Mouse (Mus musculus) thymus, adult 2 months (tissue): ENCODE measurements around the gene Pola1. TPM values are rescaled to one million over a fixed set of nuclear protein-coding genes. Genes with fewer than 3 reads are reported as not detected.

Source experiments
- DNase-seq: peaks from one replicate; pipeline ENCODE4 v3.0.0; 2021
- H3K27ac ChIP-seq: fragments of 200-500 bp; 2 replicates; pipeline ENCODE4 v1.5.1; 2012; ENCODE audit warnings: low read length, control low read depth; ENCODE audit not compliant: control insufficient read depth, insufficient read depth
- H3K27me3 ChIP-seq: fragments of 200-500 bp; 2 replicates; pipeline ENCODE4 v1.6.1; 2012; ENCODE audit warnings: mild to moderate bottlenecking, low read length, moderate library complexity, mixed read lengths; ENCODE audit not compliant: control insufficient read depth, insufficient read depth
- H3K36me3 ChIP-seq: fragments of 200-500 bp; 2 replicates; pipeline ENCODE4 v1.6.1; 2012; ENCODE audit warnings: mild to moderate bottlenecking, low read length, moderate library complexity; ENCODE audit not compliant: control insufficient read depth, insufficient read depth
- H3K4me1 ChIP-seq: fragments of 200-500 bp; replicated peaks from 2 replicates; pipeline ENCODE4 v1.6.1; 2012; ENCODE audit warnings: low read length; ENCODE audit not compliant: control insufficient read depth, insufficient read depth
- H3K4me3 ChIP-seq: fragments of 200-500 bp; 2 replicates; pipeline ENCODE4 v1.5.1; 2012; ENCODE audit warnings: mild to moderate bottlenecking, low read length, control low read depth, moderate library complexity; ENCODE audit not compliant: control insufficient read depth, insufficient read depth
- CTCF ChIP-seq: fragments of 200-500 bp; IDR thresholded peaks from 2 replicates; pipeline ENCODE4 v1.5.1; 2012; ENCODE audit warnings: mild to moderate bottlenecking, control low read depth, low read length, moderate library complexity, borderline replicate concordance; ENCODE audit not compliant: control insufficient read depth, poor library complexity, insufficient read depth; ENCODE audit errors: extremely low read depth
- POLR2A ChIP-seq: fragments of 200-500 bp; IDR thresholded peaks from 2 replicates; pipeline ENCODE4 v1.6.1; 2012; ENCODE audit warnings: mild to moderate bottlenecking, low read length, control low read depth, moderate library complexity; ENCODE audit not compliant: control insufficient read depth, poor library complexity, insufficient read depth; ENCODE audit errors: extremely low read depth
- WGBS: fragments of 180-500 bp; shearing (Covaris S2); methylation state at CpG from one replicate; pipeline ENCODE4 v1.1.7; 2018; 5-methylcytosine and 5-hydroxymethylcytosine counted together
- polyA plus RNA-seq: library from polyadenylated mRNA; depleted of rRNA; stranded (reverse); fragments of >200 nt; gene quantifications from 2 replicates; pipeline ENCODE4 v1.2.3, GENCODE M21; 2012

The Pola1 gene
- polyA plus RNA-seq, 1 experiment, result 2.2 TPM

DNA sequence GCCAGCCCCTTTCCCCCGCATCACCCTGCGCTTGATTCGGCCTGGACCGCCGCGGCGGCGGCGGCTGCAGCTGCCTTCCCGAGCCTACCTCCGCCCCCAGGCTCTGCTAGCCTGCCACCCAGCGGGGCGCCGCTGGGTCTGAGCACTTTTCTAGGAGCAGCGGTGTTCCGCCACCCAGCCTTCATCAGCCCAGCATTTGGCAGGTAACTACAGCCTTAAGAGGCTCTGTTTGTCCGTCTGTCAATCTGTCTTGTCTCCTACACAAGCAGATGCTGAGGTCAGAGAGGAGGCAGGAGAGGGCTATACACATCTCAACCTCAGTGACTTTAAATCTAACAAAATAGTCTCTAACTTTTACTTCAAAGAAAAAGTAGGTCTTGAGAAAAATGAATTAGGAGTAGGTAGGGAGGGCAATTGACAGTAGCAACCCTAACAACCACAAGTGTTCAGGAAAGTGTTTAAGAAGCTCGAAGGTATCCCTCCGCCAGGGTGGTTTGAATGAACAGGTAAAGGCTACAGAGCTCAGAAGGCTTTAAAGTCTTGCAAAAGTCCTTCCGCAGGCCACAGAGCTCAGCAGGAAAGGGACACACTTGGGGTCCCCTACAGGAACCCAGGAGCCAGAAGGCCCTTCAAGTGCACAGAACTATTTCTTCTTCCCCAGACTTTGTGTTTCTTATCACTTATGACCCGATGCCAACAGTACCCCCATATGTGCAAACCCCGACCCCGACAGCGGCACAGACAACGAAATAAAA lies 337.0 kb downstream of the Pola1 start:
- TF ChIP-seq POLR2A, result no peak
- no peak for TF ChIP-seq CTCF
- DNase-seq, result no peak
- Histone ChIP-seq H3K4me1 (peaks cover 3% of the 10 kb centered on the region; the same call in 1 of the 2 replicates), H3K4me3 (no peak overlapping the region), H3K27ac (no peak overlapping the region), H3K27me3 (peaks cover 14% of the 10 kb centered on the region), H3K36me3 (no peaks in the 10 kb centered on the region)
- 8% methylated on average over 12 of the region's 25 CpGs for WGBS

DNA sequence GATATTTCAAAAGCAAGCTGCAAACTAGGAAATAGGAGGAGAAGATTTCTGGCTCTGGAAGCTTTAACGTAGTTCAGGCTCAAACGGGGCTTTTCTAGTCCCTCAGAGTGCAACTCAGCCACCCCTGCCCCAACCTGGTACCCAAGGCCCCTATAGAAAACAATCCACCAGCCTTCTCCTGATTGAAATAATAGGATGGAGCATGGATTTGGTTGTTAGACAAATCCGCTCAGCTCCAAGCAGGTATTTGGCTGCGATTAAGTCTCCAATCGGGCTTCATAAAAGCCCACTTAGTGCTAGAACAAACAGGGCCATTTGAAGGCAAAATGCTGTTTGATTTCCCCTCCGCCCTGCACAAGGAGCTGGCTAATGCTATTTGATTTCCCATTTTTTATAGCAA lies 339.9 kb downstream of the Pola1 start:
- no peak for DNase-seq

DNA sequence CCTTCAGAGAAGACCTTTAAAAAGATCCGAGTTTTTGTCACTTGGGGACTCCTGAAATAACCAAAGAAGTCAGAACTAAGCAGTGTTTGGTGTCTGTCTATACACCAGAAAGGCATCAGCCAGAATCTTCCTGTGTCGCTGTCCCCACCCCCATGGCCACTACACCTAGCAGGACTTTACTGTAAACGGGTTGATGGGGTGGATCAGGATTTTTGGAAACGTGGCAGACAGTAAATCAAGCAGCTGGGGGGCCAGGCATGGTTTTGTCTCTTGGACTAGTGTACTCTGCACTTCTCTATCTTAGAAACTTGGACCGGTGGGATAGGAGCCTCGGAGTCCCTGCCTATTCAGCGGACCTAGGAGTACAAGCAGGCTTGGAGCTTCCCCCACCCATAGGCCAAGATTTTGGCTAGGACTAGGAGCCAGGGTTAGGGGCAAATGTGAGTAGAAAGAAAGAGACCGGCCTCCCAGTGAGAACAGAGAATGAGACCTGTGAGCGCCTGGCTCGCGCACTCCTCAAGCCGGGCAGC lies 342.0 kb downstream of the Pola1 start:
- Histone ChIP-seq H3K27me3 (peaks cover 18% of the 10 kb centered on the region), H3K4me1 (peaks cover 4% of the 10 kb centered on the region; the same call in 1 of the 2 replicates), H3K27ac (no peak overlapping the region), H3K4me3 (no peak overlapping the region), H3K36me3 (no peaks in the 10 kb centered on the region)
- 8% methylated on average over 12 of the region's 12 CpGs for WGBS
- TF ChIP-seq POLR2A (no peak), CTCF (no peak)
- no peak for DNase-seq

More for the DNA sequence above, 339.9 kb downstream of the Pola1 start:
- Histone ChIP-seq H3K36me3 (no peaks in the 10 kb centered on the region), H3K27ac (no peak overlapping the region), H3K4me3 (no peak overlapping the region), H3K27me3 (peaks cover 15% of the 10 kb centered on the region), H3K4me1 (no peaks in the 10 kb centered on the region)
- TF ChIP-seq CTCF (no peak), POLR2A (no peak)
- 19% methylated on average over 6 of the region's 6 CpGs for WGBS

DNA sequence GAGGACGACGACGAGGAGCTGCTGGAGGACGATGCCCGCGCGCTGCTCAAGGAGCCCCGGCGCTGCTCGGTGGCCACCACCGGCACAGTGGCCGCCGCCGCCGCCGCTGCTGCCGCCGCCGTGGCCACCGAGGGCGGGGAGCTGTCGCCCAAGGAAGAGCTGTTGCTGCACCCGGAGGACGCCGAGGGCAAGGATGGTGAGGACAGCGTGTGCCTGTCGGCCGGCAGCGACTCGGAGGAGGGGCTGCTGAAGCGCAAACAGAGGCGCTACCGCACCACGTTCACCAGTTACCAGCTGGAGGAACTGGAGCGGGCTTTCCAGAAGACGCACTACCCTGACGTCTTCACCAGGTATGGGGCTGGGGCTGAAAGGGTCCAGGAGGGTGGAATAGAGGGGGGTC lies 342.9 kb downstream of the Pola1 start:
- no peak for DNase-seq
- peaks cover 21% of the 10 kb centered on the region for H3K27me3 ChIP-seq
- TF ChIP-seq CTCF (no peak), POLR2A (no peak)
- H3K27ac ChIP-seq, result no peak overlapping the region
- peak overlapping the region; percentile 25; the same call in 1 of the 2 replicates for H3K4me3 ChIP-seq
- no peaks in the 10 kb centered on the region for H3K36me3 ChIP-seq
- 3% methylated on average over 31 of the region's 37 CpGs for WGBS
- H3K4me1 ChIP-seq, result peaks cover 4% of the 10 kb centered on the region; the same call in 1 of the 2 replicates

DNA sequence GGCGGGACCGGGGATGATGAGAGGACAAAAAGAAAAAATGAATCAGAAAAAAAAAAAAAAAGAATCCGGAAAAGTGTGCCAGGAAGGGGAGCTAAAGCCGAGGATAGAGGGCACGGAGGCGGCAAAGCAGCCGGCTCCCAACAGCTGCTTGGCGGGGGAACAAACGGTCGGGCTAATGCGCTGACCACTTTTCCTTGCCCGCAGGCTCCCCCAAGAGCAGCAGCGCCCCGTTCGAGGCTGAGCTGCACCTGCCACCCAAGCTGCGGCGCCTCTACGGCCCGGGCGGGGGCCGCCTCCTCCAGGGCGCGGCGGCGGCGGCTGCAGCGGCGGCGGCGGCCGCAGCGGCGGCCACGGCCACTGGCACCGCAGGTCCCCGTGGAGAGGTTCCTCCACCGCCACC lies 343.6 kb downstream of the Pola1 start:
- Histone ChIP-seq H3K4me1 (peaks cover 4% of the 10 kb centered on the region; the same call in 1 of the 2 replicates), H3K27ac (no peak overlapping the region), H3K4me3 (peak overlapping the region; percentile 25; the same call in 1 of the 2 replicates), H3K27me3 (peaks cover 16% of the 10 kb centered on the region), H3K36me3 (no peaks in the 10 kb centered on the region)
- TF ChIP-seq CTCF (no peak), POLR2A (no peak)
- DNase-seq, result no peak
- 10% methylated on average over 18 of the region's 37 CpGs for WGBS

DNA sequence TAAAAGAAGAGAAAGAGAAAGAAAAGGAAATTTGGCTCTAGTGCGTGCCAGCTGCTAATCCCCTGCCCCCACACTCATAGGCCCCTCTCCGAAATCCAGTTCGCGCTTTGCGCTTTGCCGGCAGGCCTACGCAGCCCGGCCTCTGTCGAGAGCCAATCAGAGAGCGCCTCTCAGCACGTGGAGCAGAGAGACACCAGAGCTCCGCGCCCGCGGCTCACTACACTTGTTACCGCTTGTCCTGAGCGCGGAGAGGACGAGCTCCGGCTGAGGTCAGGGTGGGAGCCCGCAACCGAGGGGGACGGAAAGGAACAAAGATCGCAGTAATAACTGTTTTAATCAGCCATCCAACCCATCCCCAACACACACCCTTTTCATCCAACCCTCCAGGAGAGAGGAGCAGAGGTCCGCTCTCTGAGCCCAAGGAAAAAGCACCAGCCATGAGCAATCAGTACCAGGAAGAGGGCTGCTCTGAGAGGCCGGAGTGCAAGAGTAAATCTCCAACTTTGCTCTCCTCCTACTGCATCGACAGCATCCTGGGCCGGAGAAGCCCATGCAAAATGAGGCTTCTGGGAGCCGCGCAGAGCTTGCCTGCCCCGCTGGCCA lies 345.6 kb downstream of the Pola1 start, which contains the start of gene Arx:
Gene Arx, plus strand, starts transcription at position 155 of the 603 bp plus-strand sequence.
- WGBS, result 2% methylated on average over 31 of the region's 31 CpGs
- Histone ChIP-seq H3K4me3 (peak within 1 kb of the TSS; percentile 32), H3K4me1 (peaks cover 4% of the 10 kb centered on the region; the same call in 1 of the 2 replicates), H3K27me3 (peaks cover 16% of the 10 kb centered on the region), H3K36me3 (no peaks in the 10 kb centered on the region), H3K27ac (no peak within 1 kb of the TSS)
- peak; percentile 74 for DNase-seq
- TF ChIP-seq CTCF, result no peak

DNA sequence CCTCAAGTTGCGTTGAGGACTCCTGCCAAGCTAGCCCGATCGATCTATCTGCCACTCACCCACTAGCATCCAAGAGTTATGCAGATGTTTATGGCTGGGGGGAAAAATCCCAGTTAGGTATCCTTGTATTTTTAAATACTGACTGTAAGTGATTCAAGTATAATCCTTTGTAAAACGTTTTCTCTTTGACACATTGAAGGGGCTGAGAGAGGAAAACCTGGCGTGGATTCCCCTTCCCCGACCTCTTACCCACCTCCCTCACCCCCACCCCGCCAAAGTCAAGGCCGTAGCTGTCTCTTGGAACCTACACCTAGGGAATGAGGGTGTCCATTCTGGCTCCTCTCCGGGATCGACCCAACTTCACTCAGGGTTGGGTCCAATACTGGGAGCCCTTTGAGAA lies 346.9 kb downstream of the Pola1 start:
- H3K4me1 ChIP-seq, result peaks cover 4% of the 10 kb centered on the region; the same call in 1 of the 2 replicates
- H3K27me3 ChIP-seq, result peaks cover 16% of the 10 kb centered on the region
- H3K4me3 ChIP-seq, result no peak overlapping the region

More for the DNA sequence above, 346.9 kb downstream of the Pola1 start:
- no peaks in the 10 kb centered on the region for H3K36me3 ChIP-seq
- 8% methylated on average over 10 of the region's 10 CpGs for WGBS
- H3K27ac ChIP-seq, result no peak overlapping the region
- no peak for DNase-seq
- TF ChIP-seq POLR2A (no peak), CTCF (no peak)
